Mouse (Mus musculus) bone marrow macrophage, adult 2 months (primary cell): ENCODE measurements around the gene Rab11fip4.

Experiments
- CTCF ChIP-seq: IDR thresholded peaks from 2 replicates; pipeline ENCODE4 v1.5.1; 2012; ENCODE audit warnings: low read depth, mild to moderate bottlenecking, low read length, moderate library complexity
- POLR2A ChIP-seq: IDR thresholded peaks from 2 replicates; pipeline ENCODE4 v1.6.1; 2012; ENCODE audit warnings: mild to moderate bottlenecking, low read depth, low read length, borderline replicate concordance

DNA sequence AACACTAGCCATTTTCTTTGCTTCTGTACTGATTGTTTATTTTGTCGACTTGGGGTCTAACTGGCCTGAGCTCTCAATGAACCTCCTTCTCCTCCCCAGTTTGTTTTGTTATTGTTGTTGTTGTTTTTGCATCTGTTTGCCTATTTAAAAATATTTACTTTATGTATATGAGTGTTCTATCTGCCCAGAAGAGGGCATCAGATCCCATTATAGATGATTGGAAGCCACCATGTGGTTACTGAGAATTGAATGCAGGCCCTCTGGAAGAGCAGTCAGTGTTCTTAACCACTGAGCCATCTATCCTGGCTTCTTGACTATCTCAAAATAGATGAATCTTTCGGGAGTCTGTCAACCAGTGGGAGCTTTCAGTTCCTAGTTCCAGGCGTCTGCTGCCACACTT, 116.1 kb downstream of the Rab11fip4 start:
- no peak for TF ChIP-seq POLR2A
- no peak for TF ChIP-seq CTCF
